Mouse (Mus musculus): ENCODE data around the gene Prkaca. TPM values are rescaled to one million over a fixed set of nuclear protein-coding genes. Genes with fewer than 3 reads are reported as not detected.
"Not testable (repeated sequence)": the region's sequence is repeated elsewhere in the genome, so short reads cannot be mapped to it uniquely, and the experiment has no call there.

The Prkaca gene
- polyA plus RNA-seq, 1 experiment from 2014 or later = 201 TPM

- ATAC-seq (ENCODE audit: low FRiP score); H3K9ac ChIP-seq; H3K27ac ChIP-seq; H3K4me2 ChIP-seq (replicated peaks); H3K4me3 ChIP-seq; H3K9me3 ChIP-seq (replicated peaks): not testable (repeated sequence)
- Histone ChIP-seq H3K36me3 (0 out of 2 replicates have a peak, but pooled peaks cover 11% of the 10 kb centered on the region), H3K27me3 (peaks cover 33% of the 10 kb centered on the region), H3K4me1 (peaks cover 28% of the 10 kb centered on the region)
- 91% methylated on average over 7 of the region's 7 CpGs for WGBS
These were observed 32.7 kb downstream of the Prkaca start for GRCm38 (mm10) chr8:84005502-84005901.

- H3K27me3 ChIP-seq = peaks cover 41% of the 10 kb centered on the region
- no peaks in the 10 kb centered on the region for H3K9me3 ChIP-seq (replicated peaks)
- no peak overlapping the region for H3K4me2 ChIP-seq (replicated peaks)
- H3K9ac ChIP-seq = no peak overlapping the region
- no peak for ATAC-seq (ENCODE audit: low FRiP score)
- H3K4me3 ChIP-seq = no peak overlapping the region
- no peaks in the 10 kb centered on the region for H3K36me3 ChIP-seq
- 23% methylated on average over 7 of the region's 7 CpGs for WGBS
- H3K27ac ChIP-seq = no peak overlapping the region
- H3K4me1 ChIP-seq = peaks cover 33% of the 10 kb centered on the region
These were observed 35.6 kb downstream of the Prkaca start for GRCm38 (mm10) chr8:84008362-84008761.

GRCm38 (mm10) chr8:84009876-84010275 lies 37.1 kb downstream of the Prkaca start:
- Histone ChIP-seq H3K27me3 (peaks cover 49% of the 10 kb centered on the region), H3K4me2 (replicated peaks) (no peak overlapping the region), H3K9me3 (replicated peaks) (no peaks in the 10 kb centered on the region), H3K9ac (no peak overlapping the region), H3K27ac (no peak overlapping the region), H3K4me1 (peaks cover 27% of the 10 kb centered on the region), H3K4me3 (no peak overlapping the region), H3K36me3 (no peaks in the 10 kb centered on the region)
- ATAC-seq (ENCODE audit: low FRiP score) = no peak
- WGBS = 1% methylated on average over 11 of the region's 11 CpGs

GRCm38 (mm10) chr8:84010625-84011611 lies 38.1 kb downstream of the Prkaca start:
- ATAC-seq (ENCODE audit: low FRiP score) = peak; percentile 56
- peak overlapping the region; percentile 95 for H3K4me2 ChIP-seq (replicated peaks)
- 2% methylated on average over 66 of the region's 83 CpGs for WGBS
- H3K27ac ChIP-seq = no peak overlapping the region
- peak overlapping the region; percentile 60 for H3K9ac ChIP-seq
- H3K4me1 ChIP-seq = peaks cover 23% of the 10 kb centered on the region
- peaks cover 50% of the 10 kb centered on the region for H3K27me3 ChIP-seq
- peak overlapping the region; percentile 48 for H3K4me3 ChIP-seq
- H3K36me3 ChIP-seq = no peaks in the 10 kb centered on the region
- H3K9me3 ChIP-seq (replicated peaks) = no peaks in the 10 kb centered on the region

GRCm38 (mm10) chr8:84011705-84012498 lies 39.1 kb downstream of the Prkaca start, which contains the start of gene 2210011C24Rik:
2210011C24Rik (minus strand) TSS chr8:84012171.
- WGBS = under 1% methylated on average over 45 of the region's 45 CpGs
- Histone ChIP-seq H3K9me3 (replicated peaks) (no peaks in the 10 kb centered on the region), H3K4me1 (peaks cover 23% of the 10 kb centered on the region), H3K4me2 (replicated peaks) (peak within 1 kb of the TSS; percentile 95), H3K36me3 (no peaks in the 10 kb centered on the region), H3K27me3 (peaks cover 50% of the 10 kb centered on the region), H3K4me3 (peak within 1 kb of the TSS; percentile 48), H3K9ac (peak within 1 kb of the TSS; percentile 60), H3K27ac (no peak within 1 kb of the TSS)
- peak; percentile 38; the same call in 1 of the 2 replicates for ATAC-seq (ENCODE audit: low FRiP score)

- Histone ChIP-seq H3K9ac (no peak overlapping the region; the same call in 1 of the 2 replicates), H3K4me2 (replicated peaks) (peak overlapping the region; percentile 95), H3K4me1 (peaks cover 23% of the 10 kb centered on the region), H3K27ac (no peak overlapping the region), H3K27me3 (peaks cover 53% of the 10 kb centered on the region), H3K36me3 (no peaks in the 10 kb centered on the region), H3K9me3 (replicated peaks) (no peaks in the 10 kb centered on the region), H3K4me3 (peak overlapping the region; percentile 48)
- ATAC-seq (ENCODE audit: low FRiP score) = no peak
- WGBS = 8% methylated on average over 35 of the region's 35 CpGs
These were observed 39.8 kb downstream of the Prkaca start for GRCm38 (mm10) chr8:84012499-84013165.

- H3K27ac ChIP-seq = no peak overlapping the region
- H3K4me3 ChIP-seq = no peak overlapping the region
- no peak overlapping the region for H3K4me2 ChIP-seq (replicated peaks)
- peaks cover 48% of the 10 kb centered on the region for H3K27me3 ChIP-seq
- 95% methylated on average over 5 of the region's 5 CpGs for WGBS
- no peak overlapping the region for H3K9ac ChIP-seq
- H3K36me3 ChIP-seq = no peaks in the 10 kb centered on the region
- ATAC-seq (ENCODE audit: low FRiP score) = no peak
- H3K9me3 ChIP-seq (replicated peaks) = no peaks in the 10 kb centered on the region
- peaks cover 17% of the 10 kb centered on the region for H3K4me1 ChIP-seq
These were observed 43.0 kb downstream of the Prkaca start for GRCm38 (mm10) chr8:84015833-84016232.

- H3K9me3 ChIP-seq (replicated peaks) = no peaks in the 10 kb centered on the region
- H3K36me3 ChIP-seq = no peaks in the 10 kb centered on the region
- no peak overlapping the region for H3K4me3 ChIP-seq
- H3K27me3 ChIP-seq = peaks cover 47% of the 10 kb centered on the region
- H3K4me2 ChIP-seq (replicated peaks) = no peak overlapping the region
- H3K4me1 ChIP-seq = peaks cover 4% of the 10 kb centered on the region
- H3K27ac ChIP-seq = no peak overlapping the region
- H3K9ac ChIP-seq = no peak overlapping the region
- no peak for ATAC-seq (ENCODE audit: low FRiP score)
- 84% methylated on average over 9 of the region's 9 CpGs for WGBS
These were observed 46.9 kb downstream of the Prkaca start for GRCm38 (mm10) chr8:84019738-84020137.

- ATAC-seq (ENCODE audit: low FRiP score) = no peak
- Histone ChIP-seq H3K4me3 (no peak within 1 kb of the TSS), H3K9ac (peak within 1 kb of the TSS; percentile 24; the same call in 1 of the 2 replicates), H3K27ac (no peak within 1 kb of the TSS), H3K4me1 (peaks cover 8% of the 10 kb centered on the region), H3K27me3 (peaks cover 55% of the 10 kb centered on the region), H3K4me2 (replicated peaks) (peak within 1 kb of the TSS; percentile 21; the same call in 1 of the 2 replicates), H3K9me3 (replicated peaks) (no peaks in the 10 kb centered on the region), H3K36me3 (no peaks in the 10 kb centered on the region)
- WGBS = 5% methylated on average over 17 of the region's 18 CpGs
These were observed 48.3 kb downstream of the Prkaca start, which contains the start of gene Palm3 for GRCm38 (mm10) chr8:84021096-84021495. Palm3 (plus strand) TSS chr8:84021471.

- no peaks in the 10 kb centered on the region for H3K9me3 ChIP-seq (replicated peaks)
- no peak overlapping the region for H3K4me3 ChIP-seq
- H3K4me1 ChIP-seq = peaks cover 13% of the 10 kb centered on the region
- WGBS = 39% methylated on average over 12 of the region's 12 CpGs
- H3K4me2 ChIP-seq (replicated peaks) = peak overlapping the region; percentile 21; the same call in 1 of the 2 replicates
- no peak overlapping the region for H3K27ac ChIP-seq
- no peaks in the 10 kb centered on the region for H3K36me3 ChIP-seq
- no peak for ATAC-seq (ENCODE audit: low FRiP score)
- H3K9ac ChIP-seq = peak overlapping the region; percentile 24; the same call in 1 of the 2 replicates
- H3K27me3 ChIP-seq = peaks cover 60% of the 10 kb centered on the region
These were observed 48.8 kb downstream of the Prkaca start for GRCm38 (mm10) chr8:84021569-84021968.

GRCm38 (mm10) chr8:84023085-84023484 lies 50.3 kb downstream of the Prkaca start:
- 51% methylated on average over 5 of the region's 5 CpGs for WGBS
- peaks cover 69% of the 10 kb centered on the region for H3K27me3 ChIP-seq
- no peak for ATAC-seq (ENCODE audit: low FRiP score)
- peaks cover 13% of the 10 kb centered on the region for H3K4me1 ChIP-seq
- no peak overlapping the region for H3K9ac ChIP-seq
- no peak overlapping the region for H3K4me3 ChIP-seq
- no peak overlapping the region for H3K4me2 ChIP-seq (replicated peaks)
- no peaks in the 10 kb centered on the region for H3K9me3 ChIP-seq (replicated peaks)
- H3K36me3 ChIP-seq = no peaks in the 10 kb centered on the region
- H3K27ac ChIP-seq = no peak overlapping the region
